Mouse (Mus musculus) small intestine, adult 2 months (tissue): Measurements from ENCODE around the gene Tmprss11e.

Experiments used
- CTCF ChIP-seq: fragments of 200-500 bp; IDR thresholded peaks from 2 replicates; pipeline ENCODE4 v1.5.1; 2012; ENCODE audit warnings: low read depth, mild to moderate bottlenecking, control low read depth, inconsistent platforms, low read length, moderate library complexity, mixed read lengths; ENCODE audit not compliant: insufficient replicate concordance, insufficient read length; ENCODE audit errors: extremely low read depth
- POLR2A ChIP-seq: fragments of 200-500 bp; IDR thresholded peaks from 2 replicates; pipeline ENCODE4 v1.6.1; 2012; ENCODE audit warnings: low read depth, mild to moderate bottlenecking, control low read depth, inconsistent platforms, low read length, moderate library complexity

- TF ChIP-seq POLR2A (no peak), CTCF (no peak)
Observed at GRCm38 (mm10) chr5:86792807-86793206, 47.2 kb upstream of the Tmprss11e start.
